Comparison of ENCODE assay signal across 8 mouse cellular contexts in genomic region chr15:91477766-91478165, GRCm38 (mm10).
DNase-seq lines count a peak whose midpoint lies in the region; ATAC-seq and TF ChIP-seq lines count a peak whose summit lies in the region.

No protein-coding gene starts in this region.

- WGBS in forebrain, embryonic 11.5 days: 39% methylated on average over 5 of the region's 5 CpGs
- WGBS in forebrain, embryonic 16.5 days: 34% methylated on average over 5 of the region's 5 CpGs
- 40% methylated on average over 5 of the region's 5 CpGs for WGBS in embryonic facial prominence, embryonic 10.5 days
- WGBS in kidney, postnatal 0 days: 31% methylated on average over 5 of the region's 5 CpGs

- H3K4me1 ChIP-seq in forebrain, embryonic 11.5 days (replicated peaks; ENCODE audit: control insufficient read depth, insufficient read depth, low read length): no peaks in the 10 kb centered on the region
- no peaks in the 10 kb centered on the region for H3K4me1 ChIP-seq in forebrain, embryonic 16.5 days (replicated peaks; ENCODE audit: control insufficient read depth, insufficient read depth, low read length)
- no peaks in the 10 kb centered on the region for H3K4me1 ChIP-seq in embryonic facial prominence, embryonic 10.5 days
- no peaks in the 10 kb centered on the region for H3K4me1 ChIP-seq in kidney, postnatal 0 days (replicated peaks; ENCODE audit: insufficient read depth, low read length)

- no peak overlapping the region for H3K4me3 ChIP-seq in forebrain, embryonic 11.5 days (ENCODE audit: low read depth, low read length)
- H3K4me3 ChIP-seq in forebrain, embryonic 16.5 days (replicated peaks; ENCODE audit: low read length): no peak overlapping the region
- no peak overlapping the region for H3K4me3 ChIP-seq in embryonic facial prominence, embryonic 10.5 days
- H3K4me3 ChIP-seq in kidney, postnatal 0 days (replicated peaks; ENCODE audit: low read depth, low read length): no peak overlapping the region

- H3K36me3 ChIP-seq in forebrain, embryonic 11.5 days (ENCODE audit: control insufficient read depth, insufficient read depth, low read length): no peaks in the 10 kb centered on the region
- no peaks in the 10 kb centered on the region for H3K36me3 ChIP-seq in forebrain, embryonic 16.5 days (ENCODE audit: control insufficient read depth, insufficient read depth)
- H3K36me3 ChIP-seq in embryonic facial prominence, embryonic 10.5 days (replicated peaks): no peaks in the 10 kb centered on the region
- no peaks in the 10 kb centered on the region for H3K36me3 ChIP-seq in kidney, postnatal 0 days (ENCODE audit: insufficient read depth, low read length)

- H3K9ac ChIP-seq in forebrain, embryonic 11.5 days (ENCODE audit: low read length): no peak overlapping the region
- no peak overlapping the region for H3K9ac ChIP-seq in forebrain, embryonic 16.5 days (replicated peaks; ENCODE audit: low read depth, low read length)
- H3K9ac ChIP-seq in kidney, postnatal 0 days (ENCODE audit: low read depth, low read length): no peak overlapping the region

- H3K4me2 ChIP-seq in forebrain, embryonic 11.5 days (ENCODE audit: low read depth, low read length, severe bottlenecking): no peak overlapping the region
- no peak overlapping the region for H3K4me2 ChIP-seq in forebrain, embryonic 16.5 days (ENCODE audit: low read length)
- H3K4me2 ChIP-seq in kidney, postnatal 0 days (ENCODE audit: low read length): no peak overlapping the region

- ATAC-seq in forebrain, embryonic 11.5 days (replicated peaks; ENCODE audit: low FRiP score): peak; percentile 67
- no peak for ATAC-seq in forebrain, embryonic 16.5 days
- ATAC-seq in kidney, postnatal 0 days (replicated peaks; ENCODE audit: low FRiP score, low read depth): no peak

- H3K9me3 ChIP-seq in forebrain, embryonic 11.5 days (ENCODE audit: control insufficient read depth, low read length): no peaks in the 10 kb centered on the region; the same call in 1 of the 2 replicates
- H3K9me3 ChIP-seq in forebrain, embryonic 16.5 days (ENCODE audit: control insufficient read depth, low read length): peaks cover 2% of the 10 kb centered on the region; the same call in 1 of the 2 replicates
- peaks cover 11% of the 10 kb centered on the region; the same call in 1 of the 2 replicates for H3K9me3 ChIP-seq in embryonic facial prominence, embryonic 10.5 days
- no peaks in the 10 kb centered on the region for H3K9me3 ChIP-seq in kidney, postnatal 0 days (replicated peaks; ENCODE audit: low read length)

- H3K27ac ChIP-seq in forebrain, embryonic 11.5 days (ENCODE audit: low read depth, low read length): no peak overlapping the region
- no peak overlapping the region for H3K27ac ChIP-seq in forebrain, embryonic 16.5 days (ENCODE audit: low read length)
- H3K27ac ChIP-seq in embryonic facial prominence, embryonic 10.5 days (replicated peaks): no peak overlapping the region
- no peak overlapping the region for H3K27ac ChIP-seq in kidney, postnatal 0 days

- DNase-seq in forebrain, embryonic 11.5 days (ENCODE audit: low spot score): peak; percentile 73
- DNase-seq in urinary bladder, postnatal 14 days (ENCODE audit: low spot score): peak; percentile 57
- no peak for DNase-seq in urinary bladder, postnatal 10 days (ENCODE audit: low spot score)
- peak; percentile 60 for DNase-seq in embryonic facial prominence, embryonic 10.5 days (ENCODE audit: low spot score)
- peak; percentile 89 for DNase-seq in kidney, postnatal 0 days (ENCODE audit: low spot score)
- DNase-seq in lung, postnatal 36 days: peak; percentile 79
- DNase-seq in telencephalon, adult 2 months (ENCODE audit: low read depth, low spot score): peak; percentile 38

- peak; percentile 85 for TF ChIP-seq CTCF in kidney, postnatal 0 days (IDR thresholded peaks at IDR 0.05; ENCODE audit: low read depth)

- H3K27me3 ChIP-seq in forebrain, embryonic 11.5 days (ENCODE audit: control insufficient read depth, insufficient read depth, low read length): no peaks in the 10 kb centered on the region
- H3K27me3 ChIP-seq in forebrain, embryonic 16.5 days (replicated peaks; ENCODE audit: control insufficient read depth, insufficient read depth, low read length): no peaks in the 10 kb centered on the region
- H3K27me3 ChIP-seq in embryonic facial prominence, embryonic 10.5 days (replicated peaks; ENCODE audit: low read depth, poor library complexity, severe bottlenecking): no peaks in the 10 kb centered on the region
- no peaks in the 10 kb centered on the region for H3K27me3 ChIP-seq in kidney, postnatal 0 days (ENCODE audit: insufficient read depth, low read length)
